Comparison of ENCODE assay signal across 10 mouse cellular contexts in the genomic region with DNA sequence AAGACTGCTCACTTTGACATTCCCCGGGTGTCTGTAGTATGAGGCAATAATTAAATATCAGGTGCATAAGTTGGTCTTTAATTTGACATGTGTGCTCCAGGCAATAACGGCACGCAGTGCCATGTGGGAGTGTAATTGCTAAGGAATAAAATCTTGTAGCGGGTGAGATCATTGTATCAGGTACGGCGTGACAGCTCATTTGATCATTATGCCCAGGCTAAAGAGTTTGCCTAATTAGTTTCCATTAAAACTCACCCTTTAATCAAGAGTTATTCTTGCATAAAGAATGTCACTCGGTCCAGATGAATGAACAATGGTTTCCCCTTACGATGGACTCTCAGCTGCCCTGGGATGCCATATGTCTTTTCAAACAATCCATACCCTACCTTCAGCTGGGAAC.
"Had no signal": no experiment of that assay in that cellular context is flagged by ENCODE, and none has a peak within 500 bp of the region (broad histone marks: within the 10 kb centered on the region; RNA-seq: fewer than 3 reads in every experiment).

No protein-coding gene starts in this region.

- H3K36me3 ChIP-seq: limb, embryonic 13.5 days; neural tube, embryonic 13.5 days had no signal

- H3K27me3 ChIP-seq: limb, embryonic 13.5 days had no signal

- H3K4me3 ChIP-seq: limb, embryonic 13.5 days; neural tube, embryonic 13.5 days had no signal

- H3K4me2 ChIP-seq: limb, embryonic 13.5 days; neural tube, embryonic 13.5 days had no signal

- H3K9me3 ChIP-seq: neural tube, embryonic 13.5 days had no signal

- H3K9ac ChIP-seq: limb, embryonic 13.5 days; liver, embryonic 14.5 days; neural tube, embryonic 13.5 days had no signal

- DNase-seq: kidney, adult 8-10 months; kidney, postnatal 10 days; kidney, postnatal 4 days; left cerebral cortex, postnatal 4 days; lung, adult 18-20 months had no signal

- H3K4me1 ChIP-seq: neural tube, embryonic 13.5 days had no signal

- ATAC-seq: intestine, postnatal 0 days had no signal

- H3K27ac ChIP-seq: limb, embryonic 13.5 days; liver, embryonic 14.5 days; neural tube, embryonic 13.5 days; stomach, postnatal 0 days had no signal
